8 mouse cellular contexts compared by ENCODE assay signal in genomic region chr3:50381861-50382693, GRCm38 (mm10).
DNase-seq lines count a peak whose midpoint lies in the region; ATAC-seq and TF ChIP-seq lines count a peak whose summit lies in the region.

No protein-coding gene starts in this region.

- peak; percentile 49 for ATAC-seq in Patski
- ATAC-seq in limb, embryonic 14.5 days (ENCODE audit: low FRiP score, low read depth) = peak; percentile 32; the same call in 1 of the 2 replicates
- ATAC-seq in midbrain, postnatal 0 days (ENCODE audit: low FRiP score) = no peak

- peak; percentile 1 for TF ChIP-seq CTCF in Patski (IDR thresholded peaks at IDR 0.05)
- no peak for TF ChIP-seq CTCF in midbrain, postnatal 0 days (IDR thresholded peaks at IDR 0.05)

- peaks cover 25% of the 10 kb centered on the region for H3K4me1 ChIP-seq in hindbrain, embryonic 10.5 days (replicated peaks)
- peaks cover 16% of the 10 kb centered on the region for H3K4me1 ChIP-seq in limb, embryonic 14.5 days (ENCODE audit: control insufficient read depth, insufficient read depth, low read length)
- H3K4me1 ChIP-seq in midbrain, postnatal 0 days (ENCODE audit: insufficient read depth, low read length) = no peaks in the 10 kb centered on the region; the same call in 1 of the 2 replicates

- no peaks in the 10 kb centered on the region for H3K27me3 ChIP-seq in Patski
- H3K27me3 ChIP-seq in hindbrain, embryonic 10.5 days (ENCODE audit: insufficient read depth, poor library complexity, severe bottlenecking) = peaks cover 8% of the 10 kb centered on the region; the same call in 1 of the 2 replicates
- no peaks in the 10 kb centered on the region for H3K27me3 ChIP-seq in limb, embryonic 14.5 days (ENCODE audit: control insufficient read depth, insufficient read depth, low read length)
- no peaks in the 10 kb centered on the region for H3K27me3 ChIP-seq in midbrain, postnatal 0 days (ENCODE audit: insufficient read depth, low read length)

- CTCF ChIA-PET in Patski (lab: Charles Lee) = interaction anchor here (1.1 kb wide), 1 partner anchor 78 kb away, joined by 4 read pairs; no protein-coding TSS in a partner anchor

- POLR2A ChIA-PET in Patski (lab: Charles Lee) = no interaction called here

- peak overlapping the region; percentile 59 for H3K9ac ChIP-seq in limb, embryonic 14.5 days (ENCODE audit: low read depth, low read length, severe bottlenecking)
- H3K9ac ChIP-seq in midbrain, postnatal 0 days (replicated peaks; ENCODE audit: low read length, poor library complexity, severe bottlenecking) = 0 out of 2 replicates have a peak overlapping the region, but pooled peaks have one; percentile 19

- H3K27ac ChIP-seq in hindbrain, embryonic 10.5 days = peak overlapping the region; percentile 75
- H3K27ac ChIP-seq in limb, embryonic 14.5 days (replicated peaks; ENCODE audit: low read depth, low read length) = peak overlapping the region; percentile 15; the same call in 1 of the 2 replicates
- H3K27ac ChIP-seq in midbrain, postnatal 0 days (ENCODE audit: low read depth, low read length) = no peak overlapping the region

- peak overlapping the region; percentile 44 for H3K4me3 ChIP-seq in hindbrain, embryonic 10.5 days
- H3K4me3 ChIP-seq in limb, embryonic 14.5 days (replicated peaks; ENCODE audit: low read length) = peak overlapping the region; percentile 43
- H3K4me3 ChIP-seq in midbrain, postnatal 0 days (ENCODE audit: low read depth, low read length) = peak overlapping the region; percentile 32

- 38% methylated on average over 22 of the region's 22 CpGs for WGBS in hindbrain, embryonic 10.5 days
- 15% methylated on average over 22 of the region's 22 CpGs for WGBS in limb, embryonic 14.5 days
- 32% methylated on average over 22 of the region's 22 CpGs for WGBS in midbrain, postnatal 0 days

- peak overlapping the region; percentile 51 for H3K4me2 ChIP-seq in limb, embryonic 14.5 days (replicated peaks; ENCODE audit: low read depth, low read length, severe bottlenecking)
- H3K4me2 ChIP-seq in midbrain, postnatal 0 days (ENCODE audit: low read depth, low read length, poor library complexity, severe bottlenecking) = peak overlapping the region; percentile 45

- in situ Hi-C loops in Patski (cut with MboI; ENCODE audit: low pct_unique_long_range_greater_than_20kb) = loop anchor here (10.0 kb wide), 2 partner anchors 523 to 793 kb away; no protein-coding TSS in a partner anchor

- DNase-seq in Patski (ENCODE audit: low read depth, low spot score) = no peak
- peak; percentile 56 for DNase-seq in embryo, embryonic 10.5 days (ENCODE audit: low spot score)
- DNase-seq in hindbrain, embryonic 10.5 days (ENCODE audit: low spot score) = peak; percentile 9
- peak; percentile 16 for DNase-seq in limb, embryonic 14.5 days (ENCODE audit: low spot score)
- peak; percentile 1 for DNase-seq in midbrain, postnatal 0 days (ENCODE audit: low spot score)
- no peak for DNase-seq in ovary, postnatal 10 days (ENCODE audit: low spot score)
- no peak for DNase-seq in spleen, postnatal 10 days (ENCODE audit: low spot score in 2 of 2)
- no peak for DNase-seq in testis, postnatal 14 days (ENCODE audit: low spot score)

- no peaks in the 10 kb centered on the region for H3K36me3 ChIP-seq in hindbrain, embryonic 10.5 days
- H3K36me3 ChIP-seq in limb, embryonic 14.5 days (ENCODE audit: control insufficient read depth, insufficient read depth, low read length) = no peaks in the 10 kb centered on the region
- H3K36me3 ChIP-seq in midbrain, postnatal 0 days (ENCODE audit: insufficient read depth, low read length) = no peaks in the 10 kb centered on the region

- TF ChIP-seq POLR2A in limb, embryonic 14.5 days (IDR thresholded peaks at IDR 0.05; ENCODE audit: borderline replicate concordance, extremely low read depth, insufficient read depth, insufficient read length) = no peak

- no peaks in the 10 kb centered on the region for H3K9me3 ChIP-seq in hindbrain, embryonic 10.5 days
- H3K9me3 ChIP-seq in limb, embryonic 14.5 days (ENCODE audit: control insufficient read depth, low read length) = no peaks in the 10 kb centered on the region
- H3K9me3 ChIP-seq in midbrain, postnatal 0 days (ENCODE audit: low read length) = no peaks in the 10 kb centered on the region

Comparison
In these comparisons a context has a peak if more than half of its experiments do, and no peak if none do; other contexts are left out.
1. DNase-seq: peak in embryo, embryonic 10.5 days (single experiment), hindbrain, embryonic 10.5 days (single experiment), limb, embryonic 14.5 days (single experiment) and midbrain, postnatal 0 days (single experiment); none in Patski (single experiment), ovary, postnatal 10 days (single experiment), spleen, postnatal 10 days (0 of 2) and testis, postnatal 14 days (single experiment).
2. Peak in every context shown above with its lines, with median percentiles within 50 percentile points of each other: H3K4me3 ChIP-seq.